Mouse (Mus musculus): Measurements from ENCODE around the gene Bckdhb.

GRCm38 (mm10) chr9:83905820-83906219, 19.1 kb upstream of the Bckdhb start:
- no peak for TF ChIP-seq CTCF (IDR thresholded peaks at IDR 0.05; ENCODE audit: insufficient read depth, low read depth, low read length)
- no peak for TF ChIP-seq POLR2A (IDR thresholded peaks at IDR 0.05; ENCODE audit: insufficient read depth, low read depth, low read length)

All from olfactory bulb, adult 2 months (tissue).